Mouse (Mus musculus) forebrain, embryonic 10.5 days (tissue): ENCODE data around the gene Zyg11a. TPM values are rescaled to one million over a fixed set of nuclear protein-coding genes. Genes with fewer than 3 reads are reported as not detected.
A peak's percentile ranks its signal among the peaks of the same experiment; 100 is the strongest.

Experiments
- DNase-seq: peaks from one replicate; pipeline ENCODE4 v3.0.0-alpha.2; 2017; ENCODE audit warnings: low spot score; ENCODE audit errors: extremely low spot score
- H3K27ac ChIP-seq: fragments of 300-500 bp; sonication (generic); 2 replicates; pipeline ENCODE4 v1.5.1; 2016; ENCODE audit warnings: mild to moderate bottlenecking
- H3K27me3 ChIP-seq: fragments of 300-500 bp; sonication (generic); 2 replicates; pipeline ENCODE4 v1.6.1; 2016; ENCODE audit warnings: mild to moderate bottlenecking; ENCODE audit not compliant: poor library complexity, severe bottlenecking
- H3K36me3 ChIP-seq: fragments of 300-500 bp; sonication (generic); replicated peaks from 2 replicates; pipeline ENCODE4 v1.6.1; 2016; ENCODE audit warnings: mild to moderate bottlenecking, moderate library complexity
- H3K4me1 ChIP-seq: fragments of 300-500 bp; sonication (generic); 2 replicates; pipeline ENCODE4 v1.6.1; 2016
- H3K4me3 ChIP-seq: fragments of 300-500 bp; sonication (generic); 2 replicates; pipeline ENCODE4 v1.5.1; 2016; ENCODE audit warnings: mild to moderate bottlenecking, moderate library complexity
- H3K9me3 ChIP-seq: fragments of 300-500 bp; sonication (generic); 2 replicates; pipeline ENCODE4 v1.6.1; 2016; ENCODE audit warnings: mild to moderate bottlenecking, moderate library complexity
- WGBS: fragments of 180-500 bp; shearing (Covaris S2); methylation state at CpG from one replicate; pipeline ENCODE4 v1.1.7; 2016; 5-methylcytosine and 5-hydroxymethylcytosine counted together
- polyA plus RNA-seq: library from polyadenylated mRNA; unstranded; fragments of >200 nt; fragmentation: Nextera tagmentation; extraction: Ambion mirVana; gene quantifications from 2 replicates; pipeline ENCODE4 v1.2.1, GENCODE M21; 2016

Zyg11a gene
- not detected in 2 replicates for polyA plus RNA-seq

GRCm38 (mm10) chr4:108217332-108218179 lies at the start of gene Zyg11a:
TSS of gene Zyg11a (minus strand) at chr4:108218048.
- Histone ChIP-seq H3K4me3 (peak within 1 kb of the TSS; percentile 56), H3K36me3 (no peaks in the 10 kb centered on the region), H3K27me3 (peaks cover 70% of the 10 kb centered on the region), H3K9me3 (no peaks in the 10 kb centered on the region), H3K4me1 (peaks cover 17% of the 10 kb centered on the region), H3K27ac (no peak within 1 kb of the TSS; the same call in 1 of the 2 replicates)
- 2% methylated on average over 97 of the region's 107 CpGs for WGBS
- DNase-seq, result peak; percentile 47

DNA sequence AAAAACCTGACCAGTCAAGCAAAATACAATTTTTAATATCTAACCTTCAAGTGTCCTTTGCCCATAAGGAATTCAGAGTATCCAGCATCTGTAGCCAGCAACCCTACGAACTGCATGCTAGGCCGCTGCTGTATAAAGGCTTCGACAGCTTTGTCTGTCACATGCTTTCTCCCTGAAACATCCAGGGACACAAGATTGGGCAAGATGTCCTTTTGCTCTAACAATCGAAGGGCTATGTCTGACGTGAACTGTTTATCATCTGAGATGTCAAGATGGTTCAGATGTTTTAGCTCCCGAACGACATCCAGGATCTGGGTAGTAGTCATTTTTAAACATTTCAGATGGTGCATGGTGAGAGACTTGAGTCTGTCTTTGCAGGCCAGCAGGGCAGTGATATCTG lies 47.9 kb upstream of the Zyg11a start:
- no peak overlapping the region for H3K4me3 ChIP-seq
- H3K4me1 ChIP-seq, result no peaks in the 10 kb centered on the region
- no peak overlapping the region for H3K27ac ChIP-seq
- H3K9me3 ChIP-seq, result no peaks in the 10 kb centered on the region
- DNase-seq, result no peak
- peaks cover 59% of the 10 kb centered on the region for H3K36me3 ChIP-seq
- no peaks in the 10 kb centered on the region for H3K27me3 ChIP-seq
- WGBS, result 95% methylated on average over 7 of the region's 7 CpGs

GRCm38 (mm10) chr4:108253317-108253716 lies 35.5 kb upstream of the Zyg11a start:
- peaks cover 3% of the 10 kb centered on the region; the same call in 1 of the 2 replicates for H3K9me3 ChIP-seq
- H3K4me3 ChIP-seq, result no peak overlapping the region
- no peaks in the 10 kb centered on the region for H3K27me3 ChIP-seq
- no peaks in the 10 kb centered on the region for H3K4me1 ChIP-seq
- no peak for DNase-seq
- H3K36me3 ChIP-seq, result peaks cover 96% of the 10 kb centered on the region
- WGBS, result 95% methylated on average over 6 of the region's 6 CpGs
- no peak overlapping the region for H3K27ac ChIP-seq

GRCm38 (mm10) chr4:108250501-108250900 lies 32.7 kb upstream of the Zyg11a start:
- Histone ChIP-seq H3K4me1 (no peaks in the 10 kb centered on the region), H3K36me3 (peaks cover 79% of the 10 kb centered on the region), H3K9me3 (peaks cover 3% of the 10 kb centered on the region; the same call in 1 of the 2 replicates), H3K27ac (no peak overlapping the region), H3K27me3 (no peaks in the 10 kb centered on the region), H3K4me3 (no peak overlapping the region)
- no peak for DNase-seq
- 96% methylated on average over 9 of the region's 9 CpGs for WGBS

GRCm38 (mm10) chr4:108249314-108249713 lies 31.5 kb upstream of the Zyg11a start:
- no peak overlapping the region for H3K4me3 ChIP-seq
- H3K27ac ChIP-seq, result no peak overlapping the region
- H3K36me3 ChIP-seq, result peaks cover 77% of the 10 kb centered on the region
- 94% methylated on average over 3 of the region's 3 CpGs for WGBS
- H3K4me1 ChIP-seq, result no peaks in the 10 kb centered on the region
- peaks cover 3% of the 10 kb centered on the region; the same call in 1 of the 2 replicates for H3K9me3 ChIP-seq
- no peak for DNase-seq
- no peaks in the 10 kb centered on the region for H3K27me3 ChIP-seq

DNA sequence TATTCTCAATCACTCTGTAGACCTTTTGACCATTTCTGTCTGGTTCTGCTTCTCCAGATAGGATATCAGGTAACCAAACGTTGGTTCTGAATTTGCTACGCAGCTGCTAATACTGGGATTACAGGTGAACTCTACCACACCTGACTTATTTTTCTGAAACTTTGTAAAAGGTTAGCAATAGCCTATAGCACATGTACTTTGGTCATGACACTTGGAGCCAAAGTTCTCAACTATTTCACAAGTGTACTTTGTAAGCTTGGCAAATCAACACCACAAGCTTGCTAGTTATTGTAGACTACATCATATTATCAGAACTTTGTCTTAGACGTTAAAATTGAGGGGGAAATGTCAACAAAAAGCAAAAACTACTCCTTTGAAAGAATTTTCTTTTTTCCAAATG lies 15.8 kb upstream of the Zyg11a start:
- WGBS, result 93% methylated on average over 3 of the region's 3 CpGs
- DNase-seq, result no peak
- Histone ChIP-seq H3K27me3 (no peaks in the 10 kb centered on the region), H3K4me1 (no peaks in the 10 kb centered on the region), H3K9me3 (no peaks in the 10 kb centered on the region), H3K36me3 (peaks cover 58% of the 10 kb centered on the region), H3K27ac (no peak overlapping the region), H3K4me3 (no peak overlapping the region)

DNA sequence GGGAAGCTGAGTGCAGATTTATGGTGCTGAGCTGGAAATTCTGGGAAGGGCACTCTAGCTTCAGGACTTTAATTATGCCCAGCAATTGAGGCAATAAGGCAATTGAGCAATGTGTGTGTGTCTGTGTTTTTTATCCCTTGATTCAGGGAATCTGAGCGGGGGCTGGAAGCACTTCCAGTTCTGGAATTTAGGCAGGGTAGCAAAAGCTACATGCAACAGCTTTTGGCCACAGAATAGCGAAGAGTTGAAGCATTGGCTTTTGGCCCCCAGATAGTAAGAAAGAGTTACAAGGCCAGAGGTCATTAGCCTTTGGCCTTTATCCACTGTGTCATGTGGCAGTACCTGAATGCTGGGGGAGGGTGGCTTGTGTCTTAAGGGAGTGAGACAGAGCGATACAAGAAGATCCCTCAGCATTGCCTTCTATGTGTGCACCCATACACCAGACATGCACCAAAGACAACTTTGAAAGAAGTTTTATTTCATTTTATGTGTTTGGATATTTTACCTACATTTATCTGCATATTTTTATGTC lies 7.6 kb upstream of the Zyg11a start:
- H3K4me3 ChIP-seq, result no peak overlapping the region
- H3K36me3 ChIP-seq, result peaks cover 4% of the 10 kb centered on the region; the same call in 1 of the 2 replicates
- WGBS, result 59% methylated on average over 3 of the region's 3 CpGs
- H3K4me1 ChIP-seq, result no peaks in the 10 kb centered on the region
- DNase-seq, result no peak
- no peak overlapping the region for H3K27ac ChIP-seq
- H3K27me3 ChIP-seq, result peaks cover 8% of the 10 kb centered on the region
- no peaks in the 10 kb centered on the region for H3K9me3 ChIP-seq

DNA sequence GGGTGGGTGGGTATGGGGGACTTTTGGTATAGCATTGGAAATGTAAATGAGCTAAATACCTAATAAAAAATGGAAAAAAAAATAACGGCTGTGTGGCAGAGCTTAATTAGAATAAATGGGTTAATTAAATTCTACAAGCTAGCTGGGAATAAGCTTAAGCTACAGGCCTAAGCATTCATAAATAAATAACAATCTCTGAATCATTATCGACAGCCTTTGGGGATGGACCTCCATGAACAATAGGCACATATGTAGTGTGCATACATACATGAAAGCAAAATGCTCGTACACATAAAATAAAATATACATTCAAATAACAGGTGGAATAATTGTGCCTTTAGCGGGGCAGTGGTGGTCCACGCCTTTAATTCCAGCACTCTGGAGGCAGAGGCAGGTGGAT lies 4.7 kb upstream of the Zyg11a start:
- 93% methylated on average over 5 of the region's 5 CpGs for WGBS
- Histone ChIP-seq H3K9me3 (no peaks in the 10 kb centered on the region), H3K36me3 (no peaks in the 10 kb centered on the region), H3K4me3 (no peak overlapping the region), H3K4me1 (peaks cover 12% of the 10 kb centered on the region), H3K27me3 (peaks cover 37% of the 10 kb centered on the region), H3K27ac (no peak overlapping the region)
- DNase-seq, result no peak

- Histone ChIP-seq H3K4me1 (peaks cover 17% of the 10 kb centered on the region), H3K4me3 (no peak overlapping the region), H3K36me3 (no peaks in the 10 kb centered on the region), H3K9me3 (no peaks in the 10 kb centered on the region), H3K27me3 (peaks cover 70% of the 10 kb centered on the region), H3K27ac (no peak overlapping the region)
- WGBS, result 5% methylated on average over 9 of the region's 9 CpGs
- peak; percentile 23 for DNase-seq
These were observed 1.2 kb upstream of the Zyg11a start for GRCm38 (mm10) chr4:108219019-108219418.

DNA sequence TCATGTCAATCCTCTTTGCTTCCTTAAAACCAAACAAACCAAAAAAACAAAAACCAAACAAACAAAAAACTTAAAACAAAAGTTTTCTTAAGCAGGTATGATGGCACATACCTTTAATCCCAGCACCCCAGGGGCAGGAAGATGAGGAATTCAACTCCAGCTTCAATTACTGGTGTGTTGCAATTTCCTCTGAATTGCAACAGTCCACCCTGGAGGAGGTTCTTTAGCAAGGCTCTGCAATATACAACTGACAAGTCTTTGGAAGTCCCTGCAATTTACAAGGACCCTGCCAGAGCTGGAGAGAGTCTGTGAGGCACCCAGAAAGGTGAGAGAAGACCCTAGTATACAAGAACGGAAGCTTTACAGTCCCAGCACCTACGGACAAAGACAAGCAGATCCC lies 4.8 kb downstream of the Zyg11a start:
- Histone ChIP-seq H3K36me3 (no peaks in the 10 kb centered on the region), H3K9me3 (no peaks in the 10 kb centered on the region), H3K27me3 (peaks cover 38% of the 10 kb centered on the region), H3K4me3 (no peak overlapping the region), H3K4me1 (peaks cover 10% of the 10 kb centered on the region), H3K27ac (no peak overlapping the region)
- DNase-seq, result no peak
- WGBS, result 81% methylated on average over 2 of the region's 2 CpGs

DNA sequence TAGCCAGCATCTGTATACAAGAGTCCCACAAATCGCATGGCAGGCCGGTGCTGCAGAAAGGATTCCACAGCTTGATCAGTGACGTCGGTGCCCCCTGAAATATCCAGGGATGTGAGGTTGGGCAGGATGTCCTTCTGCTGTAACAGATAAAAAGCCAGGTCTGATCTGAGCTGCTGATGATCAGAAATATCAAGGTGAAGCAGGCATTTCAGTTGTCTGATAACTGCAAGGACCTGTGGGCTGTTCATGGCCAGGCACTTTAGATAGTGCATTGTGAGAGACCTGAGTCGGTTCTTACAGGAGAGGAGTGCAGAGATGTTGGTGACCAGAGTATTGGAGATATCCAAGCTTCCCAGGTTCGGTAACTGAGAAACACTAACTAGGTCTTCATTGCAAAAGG lies 13.2 kb downstream of the Zyg11a start:
- no peaks in the 10 kb centered on the region for H3K36me3 ChIP-seq
- no peak for DNase-seq
- no peak overlapping the region for H3K27ac ChIP-seq
- no peaks in the 10 kb centered on the region for H3K27me3 ChIP-seq
- H3K4me3 ChIP-seq, result no peak overlapping the region
- 90% methylated on average over 6 of the region's 6 CpGs for WGBS
- H3K9me3 ChIP-seq, result no peaks in the 10 kb centered on the region
- no peaks in the 10 kb centered on the region for H3K4me1 ChIP-seq

GRCm38 (mm10) chr4:108199236-108199635 lies 18.6 kb downstream of the Zyg11a start:
- 74% methylated on average over 2 of the region's 2 CpGs for WGBS
- no peak overlapping the region for H3K4me3 ChIP-seq

GRCm38 (mm10) chr4:108196277-108196855 lies 21.5 kb downstream of the Zyg11a start:
- Histone ChIP-seq H3K36me3 (no peaks in the 10 kb centered on the region), H3K27ac (no peak overlapping the region; the same call in 1 of the 2 replicates), H3K9me3 (no peaks in the 10 kb centered on the region), H3K4me3 (no peak overlapping the region), H3K4me1 (peaks cover 3% of the 10 kb centered on the region; the same call in 1 of the 2 replicates), H3K27me3 (no peaks in the 10 kb centered on the region)
- WGBS, result 73% methylated on average over 6 of the region's 6 CpGs
- no peak for DNase-seq

More at GRCm38 (mm10) chr4:108199236-108199635, 18.6 kb downstream of the Zyg11a start:
- Histone ChIP-seq H3K36me3 (no peaks in the 10 kb centered on the region), H3K27ac (no peak overlapping the region), H3K9me3 (no peaks in the 10 kb centered on the region), H3K27me3 (no peaks in the 10 kb centered on the region), H3K4me1 (peaks cover 3% of the 10 kb centered on the region; the same call in 1 of the 2 replicates)
- no peak for DNase-seq
